Mouse (Mus musculus): Measurements from ENCODE around the gene Atg4d. TPM values are rescaled to one million over a fixed set of nuclear protein-coding genes. Genes with fewer than 3 reads are reported as not detected.
"Not testable (repeated sequence)": the region's sequence is repeated elsewhere in the genome, so short reads cannot be mapped to it uniquely, and the experiment has no call there.

The Atg4d gene
- polyA plus RNA-seq, 1 experiment from 2014 or later, result 51.8 TPM

- Histone ChIP-seq H3K27me3 (replicated peaks; ENCODE audit: control insufficient read depth, insufficient read depth, low read length) (no peaks in the 10 kb centered on the region), H3K4me2 (ENCODE audit: low read length) (no peak overlapping the region), H3K27ac (ENCODE audit: low read length) (no peak overlapping the region), H3K4me1 (replicated peaks; ENCODE audit: control insufficient read depth, insufficient read depth, low read length) (peaks cover 18% of the 10 kb centered on the region), H3K4me3 (replicated peaks; ENCODE audit: low read length) (no peak overlapping the region), H3K36me3 (ENCODE audit: control insufficient read depth, insufficient read depth) (peaks cover 9% of the 10 kb centered on the region; the same call in 1 of the 2 replicates), H3K9me3 (ENCODE audit: control insufficient read depth, low read length) (no peaks in the 10 kb centered on the region), H3K9ac (replicated peaks; ENCODE audit: low read depth, low read length) (no peak overlapping the region)
- no peak for ATAC-seq
- 89% methylated on average over 5 of the region's 5 CpGs for WGBS
These were observed 1.8 kb downstream of the Atg4d start for GRCm38 (mm10) chr9:21266889-21267288.

DNA sequence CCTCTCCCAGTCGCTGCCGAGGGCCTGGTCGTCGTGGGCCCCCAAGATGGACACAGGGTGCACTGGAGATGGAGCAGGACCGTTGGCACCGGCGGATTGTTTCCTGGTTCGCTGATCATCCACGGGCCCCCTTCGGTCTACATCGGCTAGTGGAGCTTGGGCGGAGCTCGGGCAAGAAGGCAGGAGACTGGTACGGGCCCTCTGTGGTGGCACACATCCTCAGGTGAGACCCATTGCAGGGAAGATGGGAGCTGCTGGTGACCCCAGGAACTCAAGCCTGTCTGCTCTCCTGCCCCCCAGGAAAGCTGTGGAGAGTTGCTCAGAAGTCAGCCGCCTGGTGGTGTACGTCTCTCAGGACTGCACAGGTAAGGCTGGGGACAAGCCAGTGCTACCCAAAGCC lies 3.2 kb downstream of the Atg4d start:
- H3K36me3 ChIP-seq (ENCODE audit: control insufficient read depth, insufficient read depth), result peaks cover 19% of the 10 kb centered on the region
- H3K4me3 ChIP-seq (replicated peaks; ENCODE audit: low read length), result no peak overlapping the region
- H3K4me2 ChIP-seq (ENCODE audit: low read length), result no peak overlapping the region
- H3K27ac ChIP-seq (ENCODE audit: low read length), result no peak overlapping the region
- H3K27me3 ChIP-seq (replicated peaks; ENCODE audit: control insufficient read depth, insufficient read depth, low read length), result no peaks in the 10 kb centered on the region
- H3K9ac ChIP-seq (replicated peaks; ENCODE audit: low read depth, low read length), result no peak overlapping the region
- peaks cover 18% of the 10 kb centered on the region for H3K4me1 ChIP-seq (replicated peaks; ENCODE audit: control insufficient read depth, insufficient read depth, low read length)
- WGBS, result 93% methylated on average over 16 of the region's 16 CpGs
- ATAC-seq, result no peak
- no peaks in the 10 kb centered on the region for H3K9me3 ChIP-seq (ENCODE audit: control insufficient read depth, low read length)

- not testable (repeated sequence) for H3K9me3 ChIP-seq (ENCODE audit: control insufficient read depth, low read length); H3K4me2 ChIP-seq (ENCODE audit: low read length); H3K9ac ChIP-seq (replicated peaks; ENCODE audit: low read depth, low read length); ATAC-seq; H3K4me3 ChIP-seq (replicated peaks; ENCODE audit: low read length); H3K27ac ChIP-seq (ENCODE audit: low read length); H3K27me3 ChIP-seq (replicated peaks; ENCODE audit: control insufficient read depth, insufficient read depth, low read length)
- Histone ChIP-seq H3K36me3 (ENCODE audit: control insufficient read depth, insufficient read depth) (peaks cover 30% of the 10 kb centered on the region), H3K4me1 (replicated peaks; ENCODE audit: control insufficient read depth, insufficient read depth, low read length) (peaks cover 15% of the 10 kb centered on the region)
- 85% methylated on average over 5 of the region's 5 CpGs for WGBS
These were observed 4.5 kb downstream of the Atg4d start for GRCm38 (mm10) chr9:21269590-21269989.

GRCm38 (mm10) chr9:21272391-21272790 lies 7.3 kb downstream of the Atg4d start:
- Histone ChIP-seq H3K4me1 (replicated peaks; ENCODE audit: control insufficient read depth, insufficient read depth, low read length) (no peaks in the 10 kb centered on the region), H3K27me3 (replicated peaks; ENCODE audit: control insufficient read depth, insufficient read depth, low read length) (no peaks in the 10 kb centered on the region), H3K4me3 (replicated peaks; ENCODE audit: low read length) (no peak overlapping the region), H3K9me3 (ENCODE audit: control insufficient read depth, low read length) (no peaks in the 10 kb centered on the region), H3K27ac (ENCODE audit: low read length) (no peak overlapping the region), H3K4me2 (ENCODE audit: low read length) (no peak overlapping the region), H3K36me3 (ENCODE audit: control insufficient read depth, insufficient read depth) (peaks cover 49% of the 10 kb centered on the region), H3K9ac (replicated peaks; ENCODE audit: low read depth, low read length) (no peak overlapping the region)
- no peak for ATAC-seq
- 94% methylated on average over 9 of the region's 9 CpGs for WGBS

- 87% methylated on average over 8 of the region's 8 CpGs for WGBS
These were observed 8.0 kb downstream of the Atg4d start for GRCm38 (mm10) chr9:21273094-21273493.

DNA sequence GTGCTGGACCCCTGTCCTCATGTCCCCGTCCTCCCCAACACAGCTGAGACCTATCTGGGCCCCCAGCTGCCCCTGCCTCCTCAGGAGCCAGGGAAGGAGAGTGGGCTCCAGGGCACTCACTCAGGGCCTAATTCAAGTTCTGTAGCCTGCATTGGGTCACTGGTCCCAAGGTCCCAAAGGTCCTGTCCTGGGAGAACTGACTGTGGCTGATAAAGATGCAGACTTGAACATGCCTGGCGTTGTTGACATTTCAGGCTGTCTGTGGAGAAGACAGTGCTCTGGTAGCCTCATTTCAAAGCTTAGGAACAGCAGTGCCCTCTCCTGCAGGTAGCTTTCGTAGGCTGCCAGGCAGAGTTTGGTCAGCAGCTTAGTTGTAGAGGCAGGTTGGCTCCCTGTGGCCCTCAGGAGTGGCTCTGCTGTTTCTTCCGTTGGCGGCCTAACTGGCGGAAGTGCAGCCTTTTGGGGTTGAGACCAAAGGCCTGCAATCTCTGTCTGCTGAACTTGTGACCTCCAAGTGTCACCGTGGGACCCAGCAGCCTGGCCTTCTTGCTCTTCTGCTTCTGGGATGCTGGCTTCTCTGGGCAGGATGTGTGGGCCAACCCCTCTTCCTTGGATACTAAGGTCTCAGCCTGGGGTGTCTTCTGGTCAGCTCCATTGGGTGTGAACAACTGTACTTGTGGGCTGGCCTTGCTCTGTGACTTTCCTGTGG lies 8.6 kb downstream of the Atg4d start:
- WGBS, result 88% methylated on average over 7 of the region's 7 CpGs
- ATAC-seq, result no peak

More at GRCm38 (mm10) chr9:21273094-21273493, 8.0 kb downstream of the Atg4d start:
- H3K4me1 ChIP-seq (replicated peaks; ENCODE audit: control insufficient read depth, insufficient read depth, low read length), result no peaks in the 10 kb centered on the region
- no peak overlapping the region for H3K27ac ChIP-seq (ENCODE audit: low read length)
- peaks cover 51% of the 10 kb centered on the region for H3K36me3 ChIP-seq (ENCODE audit: control insufficient read depth, insufficient read depth)
- no peaks in the 10 kb centered on the region for H3K9me3 ChIP-seq (ENCODE audit: control insufficient read depth, low read length)
- no peak overlapping the region for H3K9ac ChIP-seq (replicated peaks; ENCODE audit: low read depth, low read length)
- H3K4me2 ChIP-seq (ENCODE audit: low read length), result no peak overlapping the region
- ATAC-seq, result no peak
- H3K4me3 ChIP-seq (replicated peaks; ENCODE audit: low read length), result no peak overlapping the region
- no peaks in the 10 kb centered on the region for H3K27me3 ChIP-seq (replicated peaks; ENCODE audit: control insufficient read depth, insufficient read depth, low read length)

GRCm38 (mm10) chr9:21274336-21274735 lies 9.2 kb downstream of the Atg4d start:
- no peaks in the 10 kb centered on the region for H3K27me3 ChIP-seq (replicated peaks; ENCODE audit: control insufficient read depth, insufficient read depth, low read length)
- no peaks in the 10 kb centered on the region for H3K4me1 ChIP-seq (replicated peaks; ENCODE audit: control insufficient read depth, insufficient read depth, low read length)
- no peak overlapping the region for H3K9ac ChIP-seq (replicated peaks; ENCODE audit: low read depth, low read length)
- no peak overlapping the region for H3K4me2 ChIP-seq (ENCODE audit: low read length)
- H3K9me3 ChIP-seq (ENCODE audit: control insufficient read depth, low read length), result no peaks in the 10 kb centered on the region
- H3K27ac ChIP-seq (ENCODE audit: low read length), result no peak overlapping the region
- ATAC-seq, result no peak
- WGBS, result 92% methylated on average over 3 of the region's 3 CpGs
- H3K4me3 ChIP-seq (replicated peaks; ENCODE audit: low read length), result no peak overlapping the region
- peaks cover 47% of the 10 kb centered on the region for H3K36me3 ChIP-seq (ENCODE audit: control insufficient read depth, insufficient read depth)

More for the DNA sequence above, 8.6 kb downstream of the Atg4d start:
- no peak overlapping the region for H3K4me3 ChIP-seq (replicated peaks; ENCODE audit: low read length)
- no peaks in the 10 kb centered on the region for H3K9me3 ChIP-seq (ENCODE audit: control insufficient read depth, low read length)
- no peak overlapping the region for H3K4me2 ChIP-seq (ENCODE audit: low read length)
- peaks cover 48% of the 10 kb centered on the region for H3K36me3 ChIP-seq (ENCODE audit: control insufficient read depth, insufficient read depth)
- H3K4me1 ChIP-seq (replicated peaks; ENCODE audit: control insufficient read depth, insufficient read depth, low read length), result no peaks in the 10 kb centered on the region
- no peak overlapping the region for H3K9ac ChIP-seq (replicated peaks; ENCODE audit: low read depth, low read length)
- H3K27ac ChIP-seq (ENCODE audit: low read length), result no peak overlapping the region
- no peaks in the 10 kb centered on the region for H3K27me3 ChIP-seq (replicated peaks; ENCODE audit: control insufficient read depth, insufficient read depth, low read length)

GRCm38 (mm10) chr9:21275013-21275710 lies 10.1 kb downstream of the Atg4d start:
- no peaks in the 10 kb centered on the region for H3K4me1 ChIP-seq (replicated peaks; ENCODE audit: control insufficient read depth, insufficient read depth, low read length)
- H3K4me2 ChIP-seq (ENCODE audit: low read length), result no peak overlapping the region
- H3K9ac ChIP-seq (replicated peaks; ENCODE audit: low read depth, low read length), result no peak overlapping the region
- peaks cover 47% of the 10 kb centered on the region for H3K36me3 ChIP-seq (ENCODE audit: control insufficient read depth, insufficient read depth)
- H3K4me3 ChIP-seq (replicated peaks; ENCODE audit: low read length), result no peak overlapping the region
- H3K27me3 ChIP-seq (replicated peaks; ENCODE audit: control insufficient read depth, insufficient read depth, low read length), result no peaks in the 10 kb centered on the region
- H3K9me3 ChIP-seq (ENCODE audit: control insufficient read depth, low read length), result no peaks in the 10 kb centered on the region
- ATAC-seq, result no peak
- WGBS, result 84% methylated on average over 7 of the region's 7 CpGs
- H3K27ac ChIP-seq (ENCODE audit: low read length), result no peak overlapping the region

DNA sequence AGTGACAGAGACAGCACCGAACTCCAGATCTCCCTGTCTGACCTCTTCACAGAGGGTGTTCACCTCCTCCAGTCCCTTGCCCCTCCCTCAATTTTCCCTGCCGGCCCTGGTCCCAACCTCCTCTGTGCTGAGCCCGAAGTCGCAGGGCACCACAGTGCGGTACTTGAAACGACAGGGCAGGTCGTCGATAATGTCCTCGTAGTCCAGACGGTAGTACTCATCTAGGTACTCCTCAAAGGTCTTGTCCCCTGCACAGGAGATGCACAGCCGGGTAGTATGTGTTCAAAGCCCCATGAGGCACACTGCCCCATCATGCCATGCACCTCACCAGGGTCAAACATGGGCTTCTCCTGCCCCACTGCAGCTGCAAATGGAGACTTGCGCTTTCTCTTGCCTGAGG lies 10.6 kb downstream of the Atg4d start:
- Histone ChIP-seq H3K4me2 (ENCODE audit: low read length) (no peak overlapping the region), H3K36me3 (ENCODE audit: control insufficient read depth, insufficient read depth) (peaks cover 48% of the 10 kb centered on the region), H3K9ac (replicated peaks; ENCODE audit: low read depth, low read length) (no peak overlapping the region), H3K4me1 (replicated peaks; ENCODE audit: control insufficient read depth, insufficient read depth, low read length) (no peaks in the 10 kb centered on the region), H3K9me3 (ENCODE audit: control insufficient read depth, low read length) (no peaks in the 10 kb centered on the region), H3K4me3 (replicated peaks; ENCODE audit: low read length) (no peak overlapping the region), H3K27me3 (replicated peaks; ENCODE audit: control insufficient read depth, insufficient read depth, low read length) (no peaks in the 10 kb centered on the region), H3K27ac (ENCODE audit: low read length) (no peak overlapping the region)
- no peak; the same call in 1 of the 2 replicates for ATAC-seq
- 95% methylated on average over 12 of the region's 12 CpGs for WGBS

Data from forebrain, embryonic 16.5 days (tissue).